Mouse (Mus musculus): ENCODE measurements at regions not wholly inside any gene's neighbourhood (a gene's known extent, or its start where the extent isn't known, plus 50 kb on each side); places are given as distances from the start of the nearest gene placed in this dataset.

DNA sequence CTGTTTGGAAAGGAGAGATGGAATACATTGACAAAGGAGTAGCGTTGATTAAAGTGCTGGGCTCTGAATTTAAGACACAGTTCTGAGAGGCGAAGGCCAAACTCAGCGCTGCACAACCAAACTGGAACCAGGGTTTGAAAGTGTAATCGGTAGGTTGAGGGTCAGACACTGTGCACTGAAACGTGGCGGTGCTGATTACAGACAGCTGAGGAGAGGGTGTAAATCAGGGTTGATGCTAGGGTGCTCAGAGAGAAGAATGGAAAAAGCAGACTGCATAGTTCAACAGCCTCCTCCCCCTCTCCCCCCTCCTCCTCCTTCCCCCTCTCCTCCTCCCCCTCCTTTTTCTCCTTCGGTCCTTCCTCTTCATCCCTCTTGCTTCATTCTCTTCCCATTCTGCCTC, 373.2 kb downstream of the Nedd1 start:
- Histone ChIP-seq H3K27me3 (replicated peaks; ENCODE audit: insufficient read depth, low read length) (no peaks in the 10 kb centered on the region), H3K27ac (ENCODE audit: low read length) (no peak overlapping the region), H3K4me2 (replicated peaks; ENCODE audit: low read depth, low read length) (no peak overlapping the region), H3K4me1 (ENCODE audit: insufficient read depth, low read depth, low read length) (no peaks in the 10 kb centered on the region), H3K9me3 (ENCODE audit: low read length) (no peaks in the 10 kb centered on the region), H3K4me3 (ENCODE audit: low read depth, low read length) (no peak overlapping the region), H3K36me3 (ENCODE audit: insufficient read depth, low read length) (no peaks in the 10 kb centered on the region), H3K9ac (replicated peaks; ENCODE audit: low read depth) (no peak overlapping the region)
- TF ChIP-seq CTCF (IDR thresholded peaks at IDR 0.05): no peak
- no peak for TF ChIP-seq EP300 (IDR thresholded peaks at IDR 0.05)
- ATAC-seq (no peak), DNase-seq (ENCODE audit: low spot score) (no peak)
- WGBS: 73% methylated on average over 6 of the region's 7 CpGs

- Histone ChIP-seq H3K4me2 (replicated peaks; ENCODE audit: low read depth, low read length) (no peak overlapping the region), H3K9me3 (ENCODE audit: low read length) (no peaks in the 10 kb centered on the region), H3K4me3 (ENCODE audit: low read depth, low read length) (no peak overlapping the region), H3K27ac (ENCODE audit: low read length) (no peak overlapping the region), H3K27me3 (replicated peaks; ENCODE audit: insufficient read depth, low read length) (no peaks in the 10 kb centered on the region), H3K36me3 (ENCODE audit: insufficient read depth, low read length) (no peaks in the 10 kb centered on the region), H3K9ac (replicated peaks; ENCODE audit: low read depth) (no peak overlapping the region), H3K4me1 (ENCODE audit: insufficient read depth, low read depth, low read length) (no peaks in the 10 kb centered on the region)
- DNase-seq (ENCODE audit: low spot score) (no peak), ATAC-seq (no peak)
- WGBS: 66% methylated on average over 10 of the region's 10 CpGs
- no peak for TF ChIP-seq CTCF (IDR thresholded peaks at IDR 0.05)
Measured at GRCm38 (mm10) chr10:92347960-92348675, 374.1 kb downstream of the Nedd1 start.

DNA sequence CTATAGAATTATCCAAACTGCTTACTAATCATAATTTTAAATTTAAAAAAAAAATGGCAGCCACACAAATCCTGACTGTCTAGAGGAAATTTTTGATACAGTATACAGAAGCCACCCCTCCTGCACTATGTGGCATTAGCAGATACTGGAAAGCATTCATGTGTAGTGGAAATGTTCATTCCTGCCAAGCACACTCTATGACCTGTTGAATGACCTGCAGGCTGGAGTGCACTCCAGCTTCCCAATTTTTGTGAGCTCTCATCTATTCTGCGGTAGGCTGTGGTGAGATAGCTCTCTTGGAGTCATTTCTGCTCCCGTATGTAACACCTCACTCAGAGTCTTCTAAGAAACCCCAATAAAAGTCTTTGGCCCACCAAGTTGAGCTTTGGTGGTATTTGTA, 382.5 kb downstream of the Nedd1 start:
- ATAC-seq (no peak), DNase-seq (ENCODE audit: low spot score) (no peak)
- Histone ChIP-seq H3K4me1 (ENCODE audit: insufficient read depth, low read depth, low read length) (no peaks in the 10 kb centered on the region), H3K9ac (replicated peaks; ENCODE audit: low read depth) (no peak overlapping the region), H3K27me3 (replicated peaks; ENCODE audit: insufficient read depth, low read length) (no peaks in the 10 kb centered on the region), H3K27ac (ENCODE audit: low read length) (no peak overlapping the region), H3K9me3 (ENCODE audit: low read length) (no peaks in the 10 kb centered on the region), H3K36me3 (ENCODE audit: insufficient read depth, low read length) (no peaks in the 10 kb centered on the region; the same call in 1 of the 2 replicates), H3K4me2 (replicated peaks; ENCODE audit: low read depth, low read length) (no peak overlapping the region), H3K4me3 (ENCODE audit: low read depth, low read length) (no peak overlapping the region)
- no peak for TF ChIP-seq CTCF (IDR thresholded peaks at IDR 0.05)
- no peak for TF ChIP-seq EP300 (IDR thresholded peaks at IDR 0.05)
- WGBS: 64% methylated on average over 2 of the region's 2 CpGs

DNA sequence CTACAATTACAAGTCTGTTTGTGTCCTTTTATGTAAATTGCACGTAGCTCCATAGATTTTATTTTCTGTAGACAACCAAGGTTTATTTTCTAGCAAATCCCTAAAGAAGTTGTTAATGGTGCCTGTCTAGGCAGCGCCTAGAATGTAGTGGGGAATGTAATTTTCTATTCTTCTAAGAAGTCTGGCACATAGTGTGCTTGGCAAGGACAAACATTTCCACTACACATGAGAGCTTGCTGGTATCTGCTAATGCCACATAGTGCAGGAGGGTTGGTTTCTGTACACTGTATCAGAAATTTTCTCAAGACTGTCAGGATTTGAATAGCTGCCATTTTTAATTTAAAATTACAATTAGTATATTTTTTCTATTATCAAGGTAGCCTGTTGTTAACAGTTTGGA, 385.3 kb downstream of the Nedd1 start:
- WGBS: 82% methylated on average over 2 of the region's 2 CpGs
- H3K4me1 ChIP-seq (ENCODE audit: insufficient read depth, low read depth, low read length): no peaks in the 10 kb centered on the region
- no peaks in the 10 kb centered on the region for H3K9me3 ChIP-seq (ENCODE audit: low read length)
- DNase-seq (ENCODE audit: low spot score) (no peak), ATAC-seq (no peak)
- TF ChIP-seq EP300 (IDR thresholded peaks at IDR 0.05) (0 out of 2 replicates have a peak, but pooled peaks have one; percentile 27), CTCF (IDR thresholded peaks at IDR 0.05) (no peak)
- no peak overlapping the region for H3K9ac ChIP-seq (replicated peaks; ENCODE audit: low read depth)
- no peaks in the 10 kb centered on the region; the same call in 1 of the 2 replicates for H3K36me3 ChIP-seq (ENCODE audit: insufficient read depth, low read length)
- H3K27me3 ChIP-seq (replicated peaks; ENCODE audit: insufficient read depth, low read length): no peaks in the 10 kb centered on the region
- no peak overlapping the region for H3K4me3 ChIP-seq (ENCODE audit: low read depth, low read length)
- no peak overlapping the region for H3K27ac ChIP-seq (ENCODE audit: low read length)
- H3K4me2 ChIP-seq (replicated peaks; ENCODE audit: low read depth, low read length): no peak overlapping the region

- TF ChIP-seq CTCF (IDR thresholded peaks at IDR 0.05) (no peak), EP300 (IDR thresholded peaks at IDR 0.05) (no peak)
- H3K4me3 ChIP-seq (ENCODE audit: low read depth, low read length): no peak overlapping the region
- ATAC-seq (no peak), DNase-seq (ENCODE audit: low spot score) (no peak)
- H3K27ac ChIP-seq (ENCODE audit: low read length): no peak overlapping the region
- no peak overlapping the region for H3K9ac ChIP-seq (replicated peaks; ENCODE audit: low read depth)
- H3K4me2 ChIP-seq (replicated peaks; ENCODE audit: low read depth, low read length): no peak overlapping the region
- 83% methylated on average over 5 of the region's 5 CpGs for WGBS
- H3K4me1 ChIP-seq (ENCODE audit: insufficient read depth, low read depth, low read length): no peaks in the 10 kb centered on the region
- H3K9me3 ChIP-seq (ENCODE audit: low read length): no peaks in the 10 kb centered on the region
- H3K36me3 ChIP-seq (ENCODE audit: insufficient read depth, low read length): no peaks in the 10 kb centered on the region; the same call in 1 of the 2 replicates
- no peaks in the 10 kb centered on the region for H3K27me3 ChIP-seq (replicated peaks; ENCODE audit: insufficient read depth, low read length)
Measured at GRCm38 (mm10) chr10:92336138-92336537, 386.1 kb downstream of the Nedd1 start.

DNA sequence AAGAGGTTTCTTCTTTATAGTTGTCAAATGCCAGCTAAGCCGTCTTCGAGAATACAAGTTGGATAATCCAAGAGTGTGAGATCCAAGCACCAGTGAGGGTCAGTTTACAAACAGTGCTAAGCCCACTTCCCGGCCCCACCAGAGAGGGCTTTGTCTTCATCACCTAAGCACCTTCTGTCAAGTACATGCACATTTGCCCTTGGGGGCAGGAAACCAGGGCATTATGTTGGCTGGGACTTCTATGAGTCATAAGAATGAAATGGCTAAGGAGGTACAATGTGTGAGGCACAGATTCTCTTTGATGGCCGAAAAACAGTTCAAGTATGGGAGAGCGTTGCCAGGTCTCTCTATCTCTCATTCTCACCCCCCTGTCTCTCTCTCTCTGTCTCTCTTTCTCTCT, 387.1 kb downstream of the Nedd1 start:
- no peaks in the 10 kb centered on the region for H3K9me3 ChIP-seq (ENCODE audit: low read length)
- no peak overlapping the region for H3K4me2 ChIP-seq (replicated peaks; ENCODE audit: low read depth, low read length)
- H3K36me3 ChIP-seq (ENCODE audit: insufficient read depth, low read length): no peaks in the 10 kb centered on the region; the same call in 1 of the 2 replicates
- H3K27ac ChIP-seq (ENCODE audit: low read length): no peak overlapping the region
- H3K4me1 ChIP-seq (ENCODE audit: insufficient read depth, low read depth, low read length): no peaks in the 10 kb centered on the region
- H3K9ac ChIP-seq (replicated peaks; ENCODE audit: low read depth): no peak overlapping the region
- no peak for TF ChIP-seq CTCF (IDR thresholded peaks at IDR 0.05)
- TF ChIP-seq EP300 (IDR thresholded peaks at IDR 0.05): no peak
- H3K27me3 ChIP-seq (replicated peaks; ENCODE audit: insufficient read depth, low read length): no peaks in the 10 kb centered on the region
- WGBS: 45% methylated on average over 5 of the region's 5 CpGs
- ATAC-seq: peak; percentile 38
- no peak overlapping the region for H3K4me3 ChIP-seq (ENCODE audit: low read depth, low read length)
- peak; percentile 9 for DNase-seq (ENCODE audit: low spot score)
